Mouse (Mus musculus) lung, adult 2 months (tissue): ENCODE data around the gene Hecw2.

Experiments used
- CTCF ChIP-seq: fragments of 200-500 bp; IDR thresholded peaks from 2 replicates; pipeline ENCODE4 v1.5.1; 2011; ENCODE audit warnings: mild to moderate bottlenecking, low read length, control low read depth; ENCODE audit not compliant: insufficient read depth
- POLR2A ChIP-seq: fragments of 200-500 bp; IDR thresholded peaks from 2 replicates; pipeline ENCODE4 v1.6.1; 2011; ENCODE audit warnings: low read depth, mild to moderate bottlenecking, control low read depth, low read length, borderline replicate concordance; ENCODE audit errors: extremely low read depth

GRCm38 (mm10) chr1:53816353-53816752, 378.6 kb downstream of the Hecw2 start:
- TF ChIP-seq CTCF (no peak), POLR2A (no peak)
